Mouse (Mus musculus) bone marrow, adult 2 months (tissue): ENCODE measurements around the gene Washc4. TPM values are rescaled to one million over a fixed set of nuclear protein-coding genes. Genes with fewer than 3 reads are reported as not detected.

ENCODE experiments used
- H3K27ac ChIP-seq: fragments of 200-500 bp; 2 replicates; pipeline ENCODE4 v1.5.1; 2012; ENCODE audit warnings: low read depth, mild to moderate bottlenecking, control low read depth, inconsistent platforms, low read length; ENCODE audit not compliant: control insufficient read depth, poor library complexity, insufficient read depth
- H3K4me1 ChIP-seq: fragments of 200-500 bp; 2 replicates; pipeline ENCODE4 v1.6.1; 2011; ENCODE audit warnings: low read length; ENCODE audit not compliant: control insufficient read depth, insufficient read depth
- H3K4me3 ChIP-seq: fragments of 200-500 bp; replicated peaks from 2 replicates; pipeline ENCODE3; 2011; ENCODE audit warnings: mild to moderate bottlenecking, low read depth, low read length, control low read depth; ENCODE audit not compliant: control insufficient read depth
- CTCF ChIP-seq: fragments of 200-500 bp; IDR thresholded peaks from 2 replicates; pipeline ENCODE4 v1.5.1; 2011; ENCODE audit warnings: low read length, control low read depth; ENCODE audit not compliant: control insufficient read depth, insufficient read depth
- POLR2A ChIP-seq: fragments of 200-500 bp; IDR thresholded peaks from 2 replicates; pipeline ENCODE4 v1.6.1; 2011; ENCODE audit warnings: low read depth, mild to moderate bottlenecking, control low read depth, low read length, borderline replicate concordance; ENCODE audit not compliant: control insufficient read depth
- WGBS: fragments of 180-500 bp; shearing (Covaris S2); methylation state at CpG from one replicate; pipeline ENCODE4 v1.1.7; 2018; 5-methylcytosine and 5-hydroxymethylcytosine counted together
- polyA plus RNA-seq: library from polyadenylated mRNA; stranded (reverse); fragments of >200 nt; gene quantifications from 2 replicates; pipeline ENCODE4 v1.2.4, GENCODE M21; 2011; ENCODE audit warnings: low replicate concordance; ENCODE audit not compliant: missing spikeins, insufficient read depth, insufficient read length

The Washc4 gene
- polyA plus RNA-seq, 1 experiment: 6.6 TPM

- no peak overlapping the region for H3K4me3 ChIP-seq
- no peak for TF ChIP-seq POLR2A
- no peak for TF ChIP-seq CTCF
- 86% methylated on average over 12 of the region's 12 CpGs for WGBS
- no peaks in the 10 kb centered on the region for H3K4me1 ChIP-seq
- H3K27ac ChIP-seq: no peak overlapping the region
Observed at GRCm38 (mm10) chr10:83624841-83625240, 81.3 kb downstream of the Washc4 start.

GRCm38 (mm10) chr10:83627113-83627687, 83.6 kb downstream of the Washc4 start:
- WGBS: 82% methylated on average over 9 of the region's 9 CpGs
- H3K4me3 ChIP-seq: no peak overlapping the region
- TF ChIP-seq POLR2A: no peak
- TF ChIP-seq CTCF: no peak
- no peaks in the 10 kb centered on the region for H3K4me1 ChIP-seq
- H3K27ac ChIP-seq: no peak overlapping the region

GRCm38 (mm10) chr10:83628241-83628640, 84.7 kb downstream of the Washc4 start:
- no peaks in the 10 kb centered on the region for H3K4me1 ChIP-seq
- no peak for TF ChIP-seq CTCF
- no peak for TF ChIP-seq POLR2A
- no peak overlapping the region for H3K27ac ChIP-seq
- no peak overlapping the region for H3K4me3 ChIP-seq
- 82% methylated on average over 4 of the region's 4 CpGs for WGBS

- Histone ChIP-seq H3K4me3 (no peak overlapping the region), H3K27ac (no peak overlapping the region)
- WGBS: 75% methylated on average over 12 of the region's 12 CpGs
Observed at GRCm38 (mm10) chr10:83629190-83629781, 85.7 kb downstream of the Washc4 start.

GRCm38 (mm10) chr10:83629878-83630277, 86.3 kb downstream of the Washc4 start:
- Histone ChIP-seq H3K4me3 (no peak overlapping the region), H3K4me1 (no peaks in the 10 kb centered on the region), H3K27ac (no peak overlapping the region)
- WGBS: 93% methylated on average over 5 of the region's 5 CpGs
- no peak for TF ChIP-seq CTCF
- no peak for TF ChIP-seq POLR2A

More at GRCm38 (mm10) chr10:83629190-83629781, 85.7 kb downstream of the Washc4 start:
- TF ChIP-seq POLR2A (no peak), CTCF (no peak)
- H3K4me1 ChIP-seq: no peaks in the 10 kb centered on the region

GRCm38 (mm10) chr10:83630899-83631298, 87.3 kb downstream of the Washc4 start:
- WGBS: 72% methylated on average over 3 of the region's 3 CpGs
- no peak overlapping the region for H3K27ac ChIP-seq
- no peak for TF ChIP-seq CTCF
- TF ChIP-seq POLR2A: no peak
- H3K4me1 ChIP-seq: no peaks in the 10 kb centered on the region
- no peak overlapping the region for H3K4me3 ChIP-seq

- TF ChIP-seq CTCF (no peak), POLR2A (no peak)
- Histone ChIP-seq H3K4me1 (no peaks in the 10 kb centered on the region), H3K4me3 (no peak overlapping the region), H3K27ac (no peak overlapping the region)
- WGBS: 83% methylated on average over 10 of the region's 10 CpGs
Observed at GRCm38 (mm10) chr10:83631775-83632174, 88.2 kb downstream of the Washc4 start.

- no peaks in the 10 kb centered on the region for H3K4me1 ChIP-seq
- 89% methylated on average over 7 of the region's 7 CpGs for WGBS
- no peak overlapping the region for H3K4me3 ChIP-seq
- H3K27ac ChIP-seq: no peak overlapping the region
- TF ChIP-seq CTCF: no peak
- no peak for TF ChIP-seq POLR2A
Observed at GRCm38 (mm10) chr10:83632806-83633374, 89.3 kb downstream of the Washc4 start.

- H3K4me1 ChIP-seq: no peaks in the 10 kb centered on the region
- no peak overlapping the region for H3K27ac ChIP-seq
- 5% methylated on average over 5 of the region's 5 CpGs for WGBS
Observed at GRCm38 (mm10) chr10:83634461-83634860, 90.9 kb downstream of the Washc4 start.

More at GRCm38 (mm10) chr10:83634461-83634860, 90.9 kb downstream of the Washc4 start:
- no peak overlapping the region for H3K4me3 ChIP-seq
- TF ChIP-seq CTCF: no peak
- no peak for TF ChIP-seq POLR2A
